Mouse (Mus musculus) liver, embryonic 14.5 days (tissue): Measurements from ENCODE around the gene Sft2d2. TPM values are rescaled to one million over a fixed set of nuclear protein-coding genes. Genes with fewer than 3 reads are reported as not detected.

Experiments
- ATAC-seq: fragments of 200-750 bp; cut with Nextera tagmentation; 2 replicates; pipeline ENCODE4 v1.8.0; 2017; ENCODE audit warnings: moderate number of reproducible peaks, mild to moderate bottlenecking, moderate library complexity; ENCODE audit not compliant: insufficient read depth
- DNase-seq, 3 experiments: peaks; one replicate each; pipeline ENCODE4 v3.0.0-alpha.2; 2012 to 2013; ENCODE audit warnings: low read depth in 3 of 3, low spot score in 3 of 3
- H3K27ac ChIP-seq: fragments of 300-500 bp; sonication (generic); 2 replicates; pipeline ENCODE4 v1.5.1; 2014; ENCODE audit warnings: moderate library complexity, mild to moderate bottlenecking, control low read depth, inconsistent platforms
- H3K27me3 ChIP-seq: fragments of 300-500 bp; sonication (generic); 2 replicates; pipeline ENCODE4 v1.6.1; 2014; ENCODE audit warnings: mild to moderate bottlenecking, low read length, moderate library complexity; ENCODE audit not compliant: control insufficient read depth, insufficient read depth
- H3K36me3 ChIP-seq: fragments of 300-500 bp; sonication (generic); replicated peaks from 2 replicates; pipeline ENCODE4 v1.6.1; 2014; ENCODE audit warnings: low read depth; ENCODE audit not compliant: control insufficient read depth, insufficient read depth
- H3K4me1 ChIP-seq, 2 experiments: fragments of 200-500 bp in 1 of 2; fragments of 300-500 bp in 1 of 2; sonication (generic) in 1 of 2; replicated peaks; 2 replicates each; pipeline ENCODE4 v1.6.1; 2012 to 2014; ENCODE audit warnings: antibody characterized with exemption in 1 of 2, inconsistent platforms in 1 of 2, low read length in 1 of 2; ENCODE audit not compliant: control insufficient read depth in 2 of 2, insufficient read depth in 2 of 2
- H3K4me2 ChIP-seq: fragments of 300-500 bp; sonication (generic); 2 replicates; pipeline ENCODE4 v1.6.1; 2014; ENCODE audit warnings: low read depth, mild to moderate bottlenecking, control low read depth, moderate library complexity
- H3K4me3 ChIP-seq, 2 experiments: fragments of 200-500 bp in 1 of 2; fragments of 300-500 bp in 1 of 2; sonication (generic) in 1 of 2; 2 replicates each; pipeline ENCODE4 v1.5.1; 2012 to 2014; ENCODE audit warnings: low read depth in 2 of 2, low read length in 2 of 2, mild to moderate bottlenecking in 2 of 2, control low read depth in 1 of 2, inconsistent platforms in 1 of 2, moderate library complexity in 1 of 2; ENCODE audit not compliant: insufficient read depth in 1 of 2
- H3K9ac ChIP-seq: fragments of 300-500 bp; sonication (generic); replicated peaks from 2 replicates; pipeline ENCODE4 v1.6.1; 2014; ENCODE audit warnings: mild to moderate bottlenecking, control low read depth, moderate library complexity
- H3K9me3 ChIP-seq: fragments of 300-500 bp; sonication (generic); 2 replicates; pipeline ENCODE4 v1.6.1; 2016; ENCODE audit warnings: low read length, mixed read lengths; ENCODE audit not compliant: control insufficient read depth
- CTCF ChIP-seq: IDR thresholded peaks from 2 replicates; pipeline ENCODE4 v1.5.1; 2016; ENCODE audit warnings: antibody characterized with exemption, low read depth, control low read depth
- EP300 ChIP-seq: IDR thresholded peaks from 2 replicates; pipeline ENCODE4 v1.6.1; 2016; ENCODE audit warnings: antibody characterized with exemption, low read depth
- WGBS: fragments of 180-500 bp; shearing (Covaris S2); extraction: QIAGEN DNeasy Blood & Tissue Kit; methylation state at CpG from one replicate; pipeline ENCODE4 v1.1.7; 2014; ENCODE audit not compliant: insufficient replicate concordance; 5-methylcytosine and 5-hydroxymethylcytosine counted together
- polyA plus RNA-seq, 2 experiments: library from polyadenylated mRNA; depleted of rRNA in 1 of 2; stranded (reverse) in 1 of 2; unstranded in 1 of 2; fragments of >200 nt; fragmentation: Nextera tagmentation in 1 of 2; extraction: Ambion mirVana in 1 of 2; gene quantifications; 2 replicates each; pipeline versions ENCODE4 v1.2.1 to v1.2.3; 2012 to 2014

Gene Sft2d2
- polyA plus RNA-seq, 2 experiments, result 5.0 to 8.0 TPM

DNA sequence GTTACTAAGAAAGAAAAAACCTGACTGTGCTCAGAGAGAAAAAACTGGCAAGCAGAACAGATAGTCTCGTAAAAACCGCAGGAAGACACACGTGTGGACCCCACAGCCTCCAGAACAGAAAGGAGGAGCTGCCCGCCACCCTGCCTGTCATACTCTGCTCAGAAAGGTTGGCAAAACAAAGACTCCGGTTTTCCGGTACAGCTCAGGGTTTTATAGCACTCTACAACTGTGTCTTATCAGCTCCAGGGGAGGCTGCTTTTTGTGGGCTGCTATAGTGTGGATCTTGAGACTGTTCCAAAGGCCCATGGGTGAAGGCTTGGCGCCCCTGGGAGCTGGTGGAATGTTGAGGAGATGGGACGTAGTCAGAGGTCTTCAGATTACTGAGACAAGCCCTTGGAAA lies 43.0 kb downstream of the Sft2d2 start:
- TF ChIP-seq EP300 (no peak), CTCF (no peak)
- H3K27ac ChIP-seq, result no peak overlapping the region
- H3K4me3 ChIP-seq, result no peak overlapping the region
- no peak for DNase-seq
- ATAC-seq, result no peak
- no peaks in the 10 kb centered on the region for H3K4me1 ChIP-seq
- WGBS, result 42% methylated on average over 8 of the region's 8 CpGs
- no peak overlapping the region for H3K9ac ChIP-seq
- no peaks in the 10 kb centered on the region for H3K36me3 ChIP-seq
- H3K27me3 ChIP-seq, result no peaks in the 10 kb centered on the region
- no peak overlapping the region for H3K4me2 ChIP-seq
- no peaks in the 10 kb centered on the region for H3K9me3 ChIP-seq

DNA sequence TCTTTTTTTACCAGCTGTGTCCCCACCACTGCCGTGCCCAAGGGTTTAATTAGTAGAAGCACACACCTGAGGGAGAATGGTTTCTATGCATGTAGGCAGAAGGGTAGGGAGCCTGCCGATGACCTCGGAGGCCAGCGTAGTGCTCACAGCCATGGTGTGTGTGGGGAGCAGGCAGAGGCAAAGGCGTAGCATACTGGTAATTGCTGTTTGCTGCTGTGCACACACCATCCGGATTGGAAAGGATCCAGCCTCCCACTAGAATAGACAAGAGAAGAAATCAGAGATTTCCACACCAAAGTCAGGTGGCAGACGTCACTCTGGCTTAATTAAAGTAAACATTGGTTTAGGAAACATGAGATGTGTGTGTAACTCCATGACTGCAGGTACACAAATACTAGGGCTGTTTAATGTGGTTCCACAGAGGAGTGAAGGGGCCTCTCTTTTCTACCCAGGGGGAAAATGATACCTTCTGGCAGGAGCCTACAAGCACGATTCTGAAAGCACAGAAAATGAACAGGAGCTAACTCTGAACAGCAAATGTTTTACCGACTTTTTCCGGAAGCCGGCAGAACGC lies 51.8 kb downstream of the Sft2d2 start:
- H3K9me3 ChIP-seq, result no peaks in the 10 kb centered on the region
- WGBS, result 77% methylated on average over 12 of the region's 12 CpGs

DNA sequence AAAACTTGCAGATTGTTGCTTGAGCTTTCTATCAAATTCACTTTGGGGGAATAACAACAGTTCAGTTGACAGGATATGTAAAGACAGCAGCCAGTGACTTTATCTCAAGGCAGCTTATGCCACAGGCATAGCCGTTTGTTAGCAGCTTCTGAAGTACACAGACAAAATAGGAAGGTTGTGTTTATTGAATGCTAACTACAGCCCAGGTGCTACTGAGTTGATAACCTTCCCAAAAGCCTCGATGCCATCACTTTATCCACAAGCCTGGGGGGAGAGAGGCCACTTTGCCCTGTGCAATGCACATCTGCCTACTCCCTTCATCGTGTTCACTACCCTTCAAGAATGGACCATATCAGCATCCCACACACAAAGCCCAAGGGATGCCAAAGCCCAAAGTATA lies 54.0 kb downstream of the Sft2d2 start:
- Histone ChIP-seq H3K4me3 (no peak overlapping the region), H3K4me1 (no peaks in the 10 kb centered on the region), H3K9ac (no peak overlapping the region), H3K9me3 (no peaks in the 10 kb centered on the region), H3K27me3 (no peaks in the 10 kb centered on the region), H3K27ac (no peak overlapping the region), H3K36me3 (no peaks in the 10 kb centered on the region), H3K4me2 (no peak overlapping the region)
- no peak for TF ChIP-seq EP300
- no peak for TF ChIP-seq CTCF
- no peak for DNase-seq
- no peak for ATAC-seq
- WGBS, result 17% methylated on average over 3 of the region's 3 CpGs

More for the DNA sequence above, 51.8 kb downstream of the Sft2d2 start:
- Histone ChIP-seq H3K27ac (no peak overlapping the region), H3K4me2 (no peak overlapping the region), H3K27me3 (no peaks in the 10 kb centered on the region), H3K4me1 (no peaks in the 10 kb centered on the region), H3K36me3 (no peaks in the 10 kb centered on the region), H3K4me3 (no peak overlapping the region), H3K9ac (no peak overlapping the region)
- ATAC-seq (no peak), DNase-seq (no peak)
- TF ChIP-seq CTCF (no peak), EP300 (no peak)

DNA sequence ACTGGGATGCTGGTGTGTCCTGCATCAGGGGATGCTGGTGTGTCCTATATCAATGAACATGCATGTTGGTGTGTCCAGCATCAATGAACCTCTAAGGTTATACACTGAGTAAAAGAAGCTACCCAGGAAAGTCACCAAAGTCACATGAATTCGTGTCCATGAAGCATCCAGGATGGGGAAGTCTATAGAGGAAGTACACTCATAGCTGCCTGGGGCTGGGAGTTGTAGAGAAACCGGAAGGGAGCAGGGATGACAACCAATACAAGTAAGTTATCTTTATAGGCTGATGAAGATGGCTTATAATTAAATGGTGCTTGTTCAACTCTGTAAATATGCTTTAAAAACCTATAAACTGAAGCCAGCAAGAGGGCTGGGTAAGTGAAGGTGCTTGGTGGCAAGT lies 60.4 kb downstream of the Sft2d2 start:
- 16% methylated on average over 2 of the region's 2 CpGs for WGBS
- ATAC-seq (no peak), DNase-seq (no peak)
- H3K36me3 ChIP-seq, result no peaks in the 10 kb centered on the region
- H3K4me1 ChIP-seq, result no peaks in the 10 kb centered on the region; a peak in 2 of 4 replicates
- no peaks in the 10 kb centered on the region for H3K27me3 ChIP-seq
- H3K4me2 ChIP-seq, result no peak overlapping the region
- H3K4me3 ChIP-seq, result no peak overlapping the region
- TF ChIP-seq EP300 (no peak), CTCF (no peak)
- no peak overlapping the region for H3K9ac ChIP-seq
- no peaks in the 10 kb centered on the region for H3K9me3 ChIP-seq
- no peak overlapping the region for H3K27ac ChIP-seq

DNA sequence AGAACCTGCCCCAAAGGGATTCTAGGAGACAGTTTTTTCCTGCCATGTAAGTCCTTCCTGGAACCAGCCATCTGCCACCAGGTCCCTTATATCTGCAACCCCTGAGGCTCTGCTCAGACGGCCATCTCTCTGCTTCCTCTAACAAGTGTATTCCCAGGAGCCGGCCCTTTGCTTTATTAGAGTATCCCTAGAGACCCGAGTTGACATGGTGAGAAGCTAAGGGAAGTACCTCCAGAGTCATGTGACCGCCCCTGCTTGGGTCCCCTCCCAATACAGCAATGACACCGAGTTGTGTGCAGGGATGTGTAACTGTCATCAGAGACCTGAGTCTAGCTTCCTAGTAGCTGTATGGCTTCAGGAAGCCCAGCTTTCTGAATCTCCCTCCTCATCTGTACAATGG lies 61.0 kb downstream of the Sft2d2 start:
- H3K36me3 ChIP-seq, result no peaks in the 10 kb centered on the region
- H3K9me3 ChIP-seq, result no peaks in the 10 kb centered on the region
- TF ChIP-seq CTCF (no peak), EP300 (no peak)
- no peaks in the 10 kb centered on the region; a peak in 2 of 4 replicates for H3K4me1 ChIP-seq
- no peak overlapping the region for H3K9ac ChIP-seq
- H3K4me3 ChIP-seq, result no peak overlapping the region
- H3K27me3 ChIP-seq, result no peaks in the 10 kb centered on the region
- H3K27ac ChIP-seq, result no peak overlapping the region
- WGBS, result 48% methylated on average over 5 of the region's 5 CpGs
- no peak overlapping the region for H3K4me2 ChIP-seq
- ATAC-seq (no peak), DNase-seq (no peak)
